Mouse (Mus musculus) olfactory bulb, adult 2 months (tissue): ENCODE data around the gene Ctdsp1.

Source experiments
- CTCF ChIP-seq: fragments of 200-500 bp; IDR thresholded peaks from 2 replicates; pipeline ENCODE4 v1.5.1; 2012; ENCODE audit warnings: low read depth, mild to moderate bottlenecking, low read length, moderate library complexity; ENCODE audit not compliant: insufficient read depth
- POLR2A ChIP-seq: fragments of 200-500 bp; IDR thresholded peaks from 2 replicates; pipeline ENCODE4 v1.6.1; 2012; ENCODE audit warnings: mild to moderate bottlenecking, low read depth, low read length, moderate library complexity; ENCODE audit not compliant: insufficient read depth

DNA sequence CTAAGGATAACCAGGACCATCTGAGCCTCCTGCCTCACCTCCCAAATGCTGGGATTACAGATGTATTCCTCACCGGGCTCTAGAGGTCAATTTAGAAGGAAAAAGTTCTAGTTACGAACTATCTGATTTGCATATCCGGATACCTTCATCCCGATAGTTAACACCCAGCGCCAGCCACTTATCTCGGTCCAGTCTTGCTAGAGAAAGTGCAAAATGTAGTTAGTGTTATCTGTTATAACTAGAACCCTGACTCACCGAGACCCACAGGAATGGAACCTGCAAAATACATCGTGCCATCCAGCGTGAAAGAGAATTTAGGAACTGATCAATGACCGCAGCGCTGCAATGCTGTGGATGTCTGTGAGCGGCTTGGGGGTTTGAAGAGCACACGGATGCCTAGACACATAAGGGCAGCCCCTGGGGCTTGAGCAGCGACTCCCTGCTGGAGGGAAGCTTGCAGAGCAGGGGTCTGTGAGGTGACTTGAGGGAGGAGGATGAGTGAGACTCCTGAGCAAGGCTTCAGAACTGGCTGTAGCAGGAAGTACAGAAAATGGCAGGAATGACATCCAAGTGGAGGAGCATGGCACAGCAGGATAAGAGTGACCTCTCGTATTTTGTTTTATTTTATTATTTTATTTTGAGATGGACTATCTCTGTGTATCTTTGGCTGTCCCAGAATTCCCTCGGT lies 9.8 kb downstream of the Ctdsp1 start:
- no peak for TF ChIP-seq CTCF
- no peak for TF ChIP-seq POLR2A
